Mouse (Mus musculus): ENCODE results near the gene Nceh1.
"Not testable (repeated sequence)": the region's sequence is repeated elsewhere in the genome, so short reads cannot be mapped to it uniquely, and the experiment has no call there.

Nceh1 gene

GRCm38 (mm10) chr3:27228530-27229309 lies 46.0 kb downstream of the Nceh1 start:
- DNase-seq (ENCODE audit: low read depth, low spot score): no peak

- no peak for DNase-seq (ENCODE audit: low read depth, low spot score)
Measured at GRCm38 (mm10) chr3:27233361-27233760, 50.6 kb downstream of the Nceh1 start.

DNA sequence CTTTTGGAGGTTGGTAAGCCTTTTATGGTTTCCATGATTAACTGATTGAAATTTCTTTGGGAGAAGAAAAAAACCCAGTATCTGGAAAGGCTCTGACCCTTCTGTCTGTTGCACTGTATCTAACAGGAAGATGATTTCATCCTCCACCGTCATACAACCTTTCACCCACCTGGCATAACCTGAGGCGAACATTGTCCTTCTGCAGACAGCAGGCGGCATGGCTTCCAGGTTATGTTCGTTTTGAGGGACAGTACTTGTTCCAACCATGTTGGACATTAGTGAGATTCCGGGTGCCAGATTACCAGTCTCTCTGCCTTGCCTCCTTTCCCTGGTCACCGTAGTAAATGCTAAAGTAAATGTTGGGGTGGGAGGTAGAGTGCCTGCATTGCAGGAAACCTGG lies 51.1 kb downstream of the Nceh1 start:
- no peak for DNase-seq (ENCODE audit: low read depth, low spot score)

DNA sequence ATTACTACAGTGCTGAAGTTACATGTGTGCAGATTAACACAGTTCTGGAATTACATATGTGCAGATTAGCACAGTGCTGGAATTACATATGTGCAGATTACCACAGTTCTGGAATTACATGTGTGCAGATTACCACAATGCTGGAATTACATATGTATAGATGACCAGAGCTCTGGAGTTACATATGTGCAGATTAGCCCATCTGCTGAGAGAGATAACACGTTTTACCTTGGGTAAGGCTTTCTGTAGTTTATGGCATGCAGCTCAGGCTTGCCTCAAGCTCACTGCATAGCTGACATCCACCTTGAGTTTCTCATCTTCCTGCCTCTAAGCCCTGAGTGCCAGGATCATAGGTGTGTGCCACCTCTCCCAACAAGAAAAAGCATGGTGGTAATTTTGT lies 52.2 kb downstream of the Nceh1 start:
- DNase-seq (ENCODE audit: low read depth, low spot score): no peak

DNA sequence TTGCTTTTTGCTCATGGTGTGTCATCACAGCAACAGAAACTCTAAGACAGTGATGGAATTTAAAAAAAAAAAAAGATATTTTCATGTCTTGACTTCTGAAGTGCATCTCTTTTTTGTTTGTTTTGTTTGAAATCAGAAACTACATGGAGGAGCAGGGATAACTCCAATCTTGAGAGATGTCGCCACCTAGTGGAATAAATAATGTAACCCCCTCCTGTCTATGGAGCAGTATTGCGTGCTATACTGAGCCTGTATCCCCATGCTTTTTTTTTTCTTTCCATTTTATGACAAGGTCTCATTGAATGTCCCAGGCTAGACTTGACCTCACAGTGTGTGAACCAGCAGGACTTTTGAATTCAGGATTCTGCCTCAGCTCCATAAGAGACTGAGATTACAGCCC lies 54.5 kb downstream of the Nceh1 start:
- peak; percentile 59 for DNase-seq (ENCODE audit: low read depth, low spot score)

- DNase-seq (ENCODE audit: low read depth, low spot score): no peak
Measured at GRCm38 (mm10) chr3:27238563-27238962, 55.8 kb downstream of the Nceh1 start.

DNA sequence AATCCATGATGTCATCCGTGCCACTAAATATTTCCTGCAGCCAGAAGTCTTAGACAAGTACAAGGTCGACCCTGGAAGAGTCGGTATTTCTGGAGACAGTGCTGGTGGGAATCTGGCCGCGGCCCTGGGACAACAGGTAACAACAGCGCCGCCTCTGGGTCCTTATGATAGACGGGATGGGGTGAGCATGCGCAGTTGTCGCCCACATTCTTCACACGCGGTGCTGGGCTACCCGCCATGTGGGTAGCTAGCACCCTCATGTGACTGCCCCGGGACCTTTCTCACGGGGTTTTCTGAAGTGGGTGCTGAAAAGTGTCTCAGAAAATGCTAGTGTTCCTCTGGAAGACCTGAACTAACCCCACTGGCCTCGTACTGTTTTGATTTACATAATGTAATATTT lies 56.8 kb downstream of the Nceh1 start:
- DNase-seq (ENCODE audit: low read depth, low spot score): peak; percentile 71

GRCm38 (mm10) chr3:27241864-27242263 lies 59.1 kb downstream of the Nceh1 start:
- no peak for DNase-seq (ENCODE audit: low read depth, low spot score)

GRCm38 (mm10) chr3:27246166-27246565 lies 63.4 kb downstream of the Nceh1 start:
- DNase-seq (ENCODE audit: low read depth, low spot score): no peak

- DNase-seq (ENCODE audit: low read depth, low spot score): no peak
Measured at GRCm38 (mm10) chr3:27247785-27248184, 65.0 kb downstream of the Nceh1 start.

GRCm38 (mm10) chr3:27249030-27249429 lies 66.3 kb downstream of the Nceh1 start:
- DNase-seq (ENCODE audit: low read depth, low spot score): no peak

DNA sequence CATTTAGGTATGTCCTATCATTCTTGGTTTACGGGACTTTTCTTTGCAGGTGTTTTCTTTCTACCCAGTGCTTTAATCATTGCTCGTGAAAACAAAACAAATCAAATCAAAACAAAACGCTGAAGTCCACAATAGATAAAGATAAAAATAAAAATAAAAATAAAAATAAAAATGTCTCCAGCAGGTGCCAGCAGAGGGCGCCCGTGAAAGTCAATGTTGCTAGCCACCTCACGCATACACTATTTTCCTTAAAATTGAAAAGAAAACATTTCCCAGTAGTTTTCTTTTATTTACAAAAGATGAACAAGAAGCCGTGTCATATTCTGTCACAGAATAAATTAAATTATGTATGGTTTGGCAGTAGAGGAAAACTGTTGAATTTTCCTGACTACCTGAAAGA lies 68.2 kb downstream of the Nceh1 start:
- DNase-seq (ENCODE audit: low read depth, low spot score): no peak

- no peak for DNase-seq (ENCODE audit: low read depth, low spot score)
Measured at GRCm38 (mm10) chr3:27258461-27258860, 75.7 kb downstream of the Nceh1 start.

GRCm38 (mm10) chr3:27260393-27260792 lies 77.6 kb downstream of the Nceh1 start:
- DNase-seq (ENCODE audit: low read depth, low spot score): no peak

GRCm38 (mm10) chr3:27267327-27267726 lies 84.6 kb downstream of the Nceh1 start:
- DNase-seq (ENCODE audit: low read depth, low spot score): no peak

- no peak for DNase-seq (ENCODE audit: low read depth, low spot score)
Measured at GRCm38 (mm10) chr3:27267887-27268286, 85.1 kb downstream of the Nceh1 start.

DNA sequence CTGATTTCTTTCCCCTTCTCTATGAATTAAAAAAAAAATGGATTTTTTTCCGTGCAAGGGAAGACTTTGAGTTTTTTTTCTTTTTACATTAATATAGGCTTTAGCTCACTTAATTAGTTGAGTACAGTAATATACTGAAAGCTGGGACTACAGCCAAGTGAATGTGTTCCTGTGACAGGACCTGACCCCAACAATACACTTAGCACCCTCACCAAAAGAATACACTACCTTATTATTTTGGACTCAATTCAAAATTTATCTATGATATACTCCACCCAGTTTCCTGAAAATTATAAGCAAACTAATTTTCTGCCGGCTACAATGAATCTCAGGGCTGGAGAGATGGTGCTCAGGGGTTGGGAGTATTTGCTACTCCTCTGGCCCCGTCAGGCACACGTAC lies 86.4 kb downstream of the Nceh1 start:
- DNase-seq (ENCODE audit: low read depth, low spot score): no peak

GRCm38 (mm10) chr3:27270160-27270962 lies 87.6 kb downstream of the Nceh1 start:
- DNase-seq (ENCODE audit: low read depth, low spot score): peak; percentile 62

DNA sequence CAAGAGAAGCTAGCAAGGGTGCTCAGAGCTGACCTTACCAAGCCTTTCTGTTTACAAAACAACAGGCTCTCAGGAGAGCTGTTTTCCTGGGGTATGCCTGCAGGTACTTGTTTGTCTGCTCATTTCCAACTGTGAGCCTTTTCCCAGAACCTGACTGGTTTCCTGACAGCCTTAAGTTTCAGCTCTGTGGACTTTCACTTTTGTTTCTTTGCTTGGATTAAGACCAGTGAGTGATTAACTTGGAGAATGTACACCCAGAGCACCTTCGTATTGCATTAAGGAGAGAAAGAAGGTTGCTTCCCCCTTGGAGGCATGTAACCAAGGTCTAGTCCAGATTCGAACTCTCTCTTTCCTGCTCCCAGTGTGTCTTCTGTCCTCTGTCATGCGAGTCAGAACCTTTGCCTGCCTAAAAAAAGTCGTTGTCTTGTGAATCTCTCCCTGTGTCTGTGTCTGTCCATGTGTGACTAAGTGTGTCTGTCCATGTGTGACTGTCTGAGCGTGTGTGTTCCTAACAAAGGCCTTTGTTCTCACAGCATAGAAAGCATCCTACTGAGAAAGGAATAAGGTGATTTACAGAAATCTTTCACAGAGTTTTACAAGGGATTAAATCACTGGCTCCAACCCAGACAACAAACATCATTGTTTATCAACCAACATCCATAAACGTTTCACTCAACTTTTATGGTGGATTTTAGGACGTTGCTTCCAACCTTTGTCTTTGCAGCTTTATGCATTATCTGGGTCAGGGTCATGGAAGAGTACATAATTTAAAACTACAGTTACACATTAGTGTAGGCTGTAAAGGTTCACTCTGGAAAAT lies 90.4 kb downstream of the Nceh1 start:
- DNase-seq (ENCODE audit: low read depth, low spot score): no peak

DNA sequence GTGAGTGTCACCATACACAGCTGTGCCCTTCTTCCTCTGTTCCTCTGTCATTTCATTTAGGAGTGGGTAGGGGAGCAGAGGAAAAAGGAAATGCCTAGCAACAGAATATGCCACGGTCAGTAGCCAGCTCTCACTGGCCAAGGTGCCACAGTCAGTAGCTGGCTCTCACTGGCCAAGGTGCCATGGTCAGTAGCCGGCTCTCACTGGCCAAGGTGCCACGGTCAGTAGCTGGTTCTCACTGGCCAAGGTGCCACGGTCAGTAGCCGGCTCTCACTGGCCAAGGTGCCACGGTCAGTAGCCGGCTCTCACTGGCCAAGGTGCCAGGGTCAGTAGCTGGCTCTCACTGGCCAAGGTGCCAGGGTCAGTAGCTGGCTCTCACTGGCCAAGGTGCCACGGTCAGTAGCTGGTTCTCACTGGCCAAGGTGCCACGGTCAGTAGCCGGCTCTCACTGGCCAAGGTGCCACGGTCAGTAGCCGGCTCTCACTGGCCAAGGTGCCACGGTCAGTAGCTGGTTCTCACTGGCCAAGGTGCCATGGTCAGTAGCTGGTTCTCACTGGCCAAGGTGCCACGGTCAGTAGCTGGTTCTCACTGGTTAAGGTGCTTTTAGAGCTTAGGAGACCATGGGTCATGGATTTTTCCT lies 96.6 kb downstream of the Nceh1 start:
- not testable (repeated sequence) for DNase-seq (ENCODE audit: low read depth, low spot score)

DNA sequence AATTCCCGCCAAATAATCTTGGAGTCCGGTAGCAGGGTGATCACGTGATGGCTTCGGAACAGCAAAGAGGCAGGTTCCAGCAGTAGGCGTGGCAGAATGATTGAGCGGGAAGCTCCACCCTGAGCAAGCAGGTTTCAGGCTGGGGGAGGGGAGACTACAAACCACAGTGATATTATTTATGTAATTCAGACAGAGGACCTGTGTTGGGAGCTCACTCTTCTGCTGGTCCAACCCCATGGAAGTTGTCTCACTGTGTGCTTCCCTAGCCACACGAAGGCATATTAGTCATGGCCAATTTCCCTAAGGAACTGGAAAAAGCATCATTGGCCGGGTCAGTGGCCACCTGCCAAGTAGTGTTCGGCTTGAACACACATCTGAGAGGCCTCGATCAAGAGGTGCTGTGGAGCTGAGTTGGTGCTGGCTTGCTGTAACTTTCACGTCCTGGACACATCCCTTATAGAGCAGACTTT lies 97.5 kb downstream of the Nceh1 start:
- DNase-seq (ENCODE audit: low read depth, low spot score): peak; percentile 38
